Comparison of ENCODE assay signal across 9 mouse cellular contexts in the genomic region with DNA sequence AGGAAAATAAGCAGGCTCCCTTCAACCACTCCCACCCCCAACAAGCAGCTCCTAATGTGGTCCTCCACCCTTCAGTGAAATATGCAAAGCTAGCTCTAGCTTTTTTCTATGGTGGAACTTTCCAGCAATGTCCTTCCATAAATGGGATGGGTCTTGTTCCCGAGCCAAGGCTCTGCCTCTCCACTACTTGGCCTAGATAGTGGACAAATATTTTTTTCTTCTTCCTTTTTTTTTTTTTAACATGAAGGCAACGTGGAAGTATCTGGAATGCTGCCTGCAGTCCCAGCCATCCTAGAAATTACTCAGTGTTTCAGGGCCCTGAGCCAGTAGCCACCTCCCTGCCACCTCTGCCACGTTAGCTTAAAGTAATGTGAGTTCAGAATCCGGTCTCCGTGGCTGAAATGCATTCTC.
A peak's percentile ranks its signal among the peaks of the same experiment; 100 is the strongest.
DNase-seq lines count a peak whose midpoint lies in the region; ATAC-seq and TF ChIP-seq lines count a peak whose summit lies in the region.
"Had no signal": no experiment of that assay in that cellular context is flagged by ENCODE, and none has a peak within 500 bp of the region (broad histone marks: within the 10 kb centered on the region; RNA-seq: fewer than 3 reads in every experiment).

No protein-coding gene starts in this region.

- peak; percentile 7 for DNase-seq in liver, adult 2 months (ENCODE audit: extremely low read depth, low read depth, low spot score)
- peak; percentile 53 to 72 for DNase-seq in heart, adult 2 months
- peak; percentile 69 for DNase-seq in kidney, postnatal 10 days
- peak; percentile 56 for DNase-seq in testis, postnatal 14 days (ENCODE audit: low spot score)
- no peak for DNase-seq in thymus, postnatal 25 days
- no peak for DNase-seq in forebrain, embryonic 10.5 days (ENCODE audit: extremely low spot score, low spot score)
- DNase-seq: liver had no signal

- no peaks in the 10 kb centered on the region for H3K79me2 ChIP-seq in liver, adult 2 months (ENCODE audit: control insufficient read depth, insufficient read depth, low read length)
- H3K79me2 ChIP-seq in heart, adult 2 months (replicated peaks; ENCODE audit: control insufficient read depth, insufficient read depth, low read length) = no peaks in the 10 kb centered on the region

- H3K9me3 ChIP-seq in liver, embryonic 12.5 days (replicated peaks) = no peaks in the 10 kb centered on the region
- no peaks in the 10 kb centered on the region for H3K9me3 ChIP-seq in forebrain, embryonic 16.5 days (ENCODE audit: control insufficient read depth, low read length)
- no peaks in the 10 kb centered on the region for H3K9me3 ChIP-seq in forebrain, embryonic 10.5 days

- no peak overlapping the region for H3K4me3 ChIP-seq in liver, adult 2 months (ENCODE audit: insufficient read depth, low read depth, low read length)
- no peak overlapping the region for H3K4me3 ChIP-seq in liver, embryonic 12.5 days
- no peak overlapping the region for H3K4me3 ChIP-seq in heart, adult 2 months
- H3K4me3 ChIP-seq in forebrain, embryonic 16.5 days (replicated peaks; ENCODE audit: low read length) = no peak overlapping the region
- no peak overlapping the region for H3K4me3 ChIP-seq in forebrain, embryonic 10.5 days

- no peaks in the 10 kb centered on the region for H3K36me3 ChIP-seq in liver, adult 2 months (ENCODE audit: control insufficient read depth, insufficient read depth, low read length)
- no peaks in the 10 kb centered on the region for H3K36me3 ChIP-seq in liver, embryonic 12.5 days
- no peaks in the 10 kb centered on the region for H3K36me3 ChIP-seq in heart, adult 2 months (ENCODE audit: control insufficient read depth, insufficient read depth, low read length)
- H3K36me3 ChIP-seq in forebrain, embryonic 16.5 days (ENCODE audit: control insufficient read depth, insufficient read depth) = no peaks in the 10 kb centered on the region
- no peaks in the 10 kb centered on the region for H3K36me3 ChIP-seq in forebrain, embryonic 10.5 days (replicated peaks)

- no peak for ATAC-seq in liver, embryonic 12.5 days
- no peak for ATAC-seq in forebrain, embryonic 16.5 days

- no peak for TF ChIP-seq CTCF in liver, adult 2 months (IDR thresholded peaks at IDR 0.05; ENCODE audit: low read depth, low read length)
- no peak for TF ChIP-seq CTCF in heart, adult 2 months (IDR thresholded peaks at IDR 0.05)

- no peak for TF ChIP-seq POLR2A in liver, adult 2 months (IDR thresholded peaks at IDR 0.05; ENCODE audit: extremely low read depth, insufficient read depth, low read length)
- TF ChIP-seq POLR2A in heart, adult 2 months (IDR thresholded peaks at IDR 0.05; ENCODE audit: insufficient read depth, low read depth, low read length) = no peak; the same call in 1 of the 2 replicates

- no peak overlapping the region for H3K9ac ChIP-seq in liver, adult 2 months (ENCODE audit: low read depth, low read length)
- no peak overlapping the region for H3K9ac ChIP-seq in liver, embryonic 12.5 days
- no peak overlapping the region for H3K9ac ChIP-seq in heart, adult 2 months (ENCODE audit: low read depth, low read length)
- no peak overlapping the region for H3K9ac ChIP-seq in forebrain, embryonic 16.5 days (replicated peaks; ENCODE audit: low read depth, low read length)

- 70% methylated on average over 5 of the region's 5 CpGs for whole genome bisulfite sequencing in liver, adult 2 months
- 59% methylated on average over 5 of the region's 5 CpGs for WGBS in liver, embryonic 12.5 days (ENCODE audit: insufficient replicate concordance)
- WGBS in heart, adult 2 months = 24% methylated on average over 5 of the region's 5 CpGs
- WGBS in forebrain, embryonic 16.5 days = 76% methylated on average over 5 of the region's 5 CpGs
- 80% methylated on average over 5 of the region's 5 CpGs for WGBS in forebrain, embryonic 10.5 days

- H3K4me2 ChIP-seq in liver, embryonic 12.5 days = no peak overlapping the region
- H3K4me2 ChIP-seq in forebrain, embryonic 16.5 days (ENCODE audit: low read length) = no peak overlapping the region

- intact Hi-C loops in heart, adult 2 months (cut with DNase I) = loop anchor here (2.0 to 10.0 kb wide), 3 partner anchors 38 to 966 kb away; a partner anchor contains a TSS

- TF ChIP-seq EP300 in heart, adult 2 months (IDR thresholded peaks at IDR 0.05; ENCODE audit: insufficient read depth, low read depth, low read length) = no peak

- H3K27ac ChIP-seq in liver, adult 2 months (replicated peaks; ENCODE audit: insufficient read depth, low read depth, low read length) = no peak overlapping the region
- H3K27ac ChIP-seq in liver, embryonic 12.5 days = no peak overlapping the region
- H3K27ac ChIP-seq in heart, adult 2 months = peak overlapping the region; percentile 57
- H3K27ac ChIP-seq in forebrain, embryonic 16.5 days (ENCODE audit: low read length) = no peak overlapping the region
- H3K27ac ChIP-seq in forebrain, embryonic 10.5 days = no peak overlapping the region

- no peaks in the 10 kb centered on the region for H3K27me3 ChIP-seq in liver, adult 2 months (ENCODE audit: control insufficient read depth, insufficient read depth, low read length)
- no peaks in the 10 kb centered on the region for H3K27me3 ChIP-seq in liver, embryonic 12.5 days (replicated peaks)
- H3K27me3 ChIP-seq in heart, adult 2 months (ENCODE audit: control insufficient read depth, insufficient read depth, low read length) = no peaks in the 10 kb centered on the region
- no peaks in the 10 kb centered on the region for H3K27me3 ChIP-seq in forebrain, embryonic 16.5 days (replicated peaks; ENCODE audit: control insufficient read depth, insufficient read depth, low read length)
- no peaks in the 10 kb centered on the region for H3K27me3 ChIP-seq in forebrain, embryonic 10.5 days (ENCODE audit: poor library complexity, severe bottlenecking)

- H3K4me1 ChIP-seq in liver, adult 2 months (ENCODE audit: control insufficient read depth, insufficient read depth, low read length) = no peaks in the 10 kb centered on the region
- H3K4me1 ChIP-seq in liver, embryonic 12.5 days = no peaks in the 10 kb centered on the region
- H3K4me1 ChIP-seq in heart, adult 2 months (ENCODE audit: control insufficient read depth, insufficient read depth, low read length) = peaks cover 2% of the 10 kb centered on the region; the same call in 1 of the 2 replicates
- H3K4me1 ChIP-seq in forebrain, embryonic 16.5 days (replicated peaks; ENCODE audit: control insufficient read depth, insufficient read depth, low read length) = peaks cover 8% of the 10 kb centered on the region
- peaks cover 18% of the 10 kb centered on the region for H3K4me1 ChIP-seq in forebrain, embryonic 10.5 days

Comparison
In these comparisons a context has a peak if more than half of its experiments do, and no peak if none do; other contexts are left out.
1. DNase-seq: peak in liver, adult 2 months (single experiment), heart, adult 2 months (2 of 2), kidney, postnatal 10 days (single experiment) and testis, postnatal 14 days (single experiment); none in thymus, postnatal 25 days (single experiment) and forebrain, embryonic 10.5 days (single experiment).